In the genomic region with DNA sequence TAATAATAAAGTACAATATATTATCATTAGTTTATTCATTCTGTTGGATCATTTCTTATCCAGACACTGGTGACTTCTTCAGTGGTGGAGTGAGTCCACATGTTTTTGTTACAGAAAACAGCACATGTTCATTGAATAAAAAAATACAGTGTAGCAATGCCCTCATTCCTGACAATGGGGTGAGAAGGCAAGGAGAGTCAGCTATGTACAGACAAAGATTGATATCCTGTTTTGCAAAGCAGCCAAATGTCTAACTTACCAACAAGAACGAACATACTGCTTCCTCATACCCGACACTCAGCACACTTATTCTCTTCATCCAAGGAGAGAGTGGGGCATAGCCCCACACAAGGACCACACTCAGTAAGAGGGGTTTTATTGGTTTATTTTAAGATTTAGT, we compare ENCODE assay signal across 17 mouse cellular contexts.
"Had no signal": no experiment of that assay in that cellular context is flagged by ENCODE, and none has a peak within 500 bp of the region (broad histone marks: within the 10 kb centered on the region; RNA-seq: fewer than 3 reads in every experiment).

No protein-coding gene starts in this region.

- H3K27ac ChIP-seq: liver, embryonic 13.5 days; liver, embryonic 15.5 days; macrophage; midbrain, embryonic 13.5 days; midbrain, embryonic 15.5 days; neural tube, embryonic 12.5 days; stomach, embryonic 15.5 days; stomach, postnatal 0 days had no signal

- H3K9me3 ChIP-seq: liver, embryonic 15.5 days; midbrain, embryonic 13.5 days; midbrain, embryonic 15.5 days; stomach, embryonic 15.5 days had no signal

- H3K4me1 ChIP-seq: liver, embryonic 13.5 days; liver, embryonic 15.5 days; megakaryocyte, embryonic 14.5 days; midbrain, embryonic 15.5 days had no signal

- DNase-seq: liver, embryonic 13.5 days; liver, postnatal 0 days; lung, postnatal 10 days; right cerebral cortex, postnatal 14 days; thymus, adult 2 months; thymus, postnatal 25 days; thymus, postnatal 4 days had no signal

- H3K4me2 ChIP-seq: liver, embryonic 11.5 days; liver, embryonic 13.5 days; liver, embryonic 15.5 days; midbrain, embryonic 11.5 days; midbrain, embryonic 13.5 days; midbrain, embryonic 15.5 days; neural tube, embryonic 12.5 days; stomach, embryonic 15.5 days had no signal

- H3K27me3 ChIP-seq: liver, embryonic 13.5 days; liver, embryonic 15.5 days; megakaryocyte, embryonic 14.5 days; midbrain, embryonic 13.5 days; midbrain, embryonic 15.5 days; neural tube, embryonic 12.5 days; stomach, embryonic 15.5 days had no signal

- H3K36me3 ChIP-seq: liver, embryonic 13.5 days; liver, embryonic 15.5 days; midbrain, embryonic 13.5 days; midbrain, embryonic 15.5 days; neural tube, embryonic 12.5 days; stomach, embryonic 15.5 days had no signal

- H3K4me3 ChIP-seq: liver, embryonic 13.5 days; liver, embryonic 15.5 days; megakaryocyte, embryonic 14.5 days; midbrain, embryonic 13.5 days; midbrain, embryonic 15.5 days; neural tube, embryonic 12.5 days; stomach, embryonic 15.5 days had no signal

- ATAC-seq: liver, postnatal 0 days; midbrain, embryonic 13.5 days; midbrain, embryonic 15.5 days had no signal

- H3K9ac ChIP-seq: liver, embryonic 13.5 days; liver, embryonic 15.5 days; liver, postnatal 0 days; midbrain, embryonic 13.5 days; midbrain, embryonic 15.5 days; neural tube, embryonic 12.5 days; stomach, embryonic 15.5 days had no signal
